Mouse (Mus musculus) CH12.LX (cell line): ENCODE measurements around the gene Iqgap1. TPM values are rescaled to one million over a fixed set of nuclear protein-coding genes. Genes with fewer than 3 reads are reported as not detected.
"Not testable (repeated sequence)": the region's sequence is repeated elsewhere in the genome, so short reads cannot be mapped to it uniquely, and the experiment has no call there.

Experiments used
- DNase-seq: peaks from one replicate; pipeline ENCODE4 v3.0.0-alpha.2; 2013; ENCODE audit errors: extremely low read depth
- H3K27ac ChIP-seq: 2 replicates; pipeline ENCODE4 v1.5.1; 2012; ENCODE audit warnings: low read depth, mild to moderate bottlenecking, control low read depth, moderate library complexity; ENCODE audit not compliant: insufficient read depth
- H3K27me3 ChIP-seq: replicated peaks from 2 replicates; pipeline ENCODE3; 2012; ENCODE audit warnings: inconsistent platforms
- H3K36me3 ChIP-seq, 2 experiments: replicated peaks in 1 of 2; 2 replicates each; pipeline versions ENCODE3 to v1.6.1; 2012; ENCODE audit warnings: inconsistent platforms in 1 of 2, low read length in 1 of 2, mild to moderate bottlenecking in 1 of 2, mixed read lengths in 1 of 2, moderate library complexity in 1 of 2; ENCODE audit not compliant: control insufficient read depth in 1 of 2, insufficient read depth in 1 of 2
- H3K4me1 ChIP-seq, 2 experiments: 2 replicates each; pipeline ENCODE4 v1.6.1; 2012; ENCODE audit warnings: inconsistent platforms in 1 of 2, moderate library complexity in 1 of 2; ENCODE audit not compliant: insufficient read depth in 2 of 2, control insufficient read depth in 1 of 2
- H3K4me2 ChIP-seq: 2 replicates; pipeline ENCODE4 v1.6.1; 2012; ENCODE audit warnings: low read depth, mild to moderate bottlenecking, control low read depth; ENCODE audit not compliant: poor library complexity, insufficient read depth, severe bottlenecking
- H3K4me3 ChIP-seq, 3 experiments: fragments of 150-350 bp in 1 of 3; sonication (generic) in 1 of 3; replicated peaks in 1 of 3; 2 replicates each; pipeline versions ENCODE3 to v1.5.1; 2011 to 2012; ENCODE audit warnings: low read depth in 2 of 3, low read length in 2 of 3, mild to moderate bottlenecking in 2 of 3, moderate library complexity in 2 of 3, control low read depth in 1 of 3, improper control_type of control experiment in 1 of 3, inconsistent platforms in 1 of 3, mixed read lengths in 1 of 3; ENCODE audit not compliant: poor library complexity in 1 of 3
- H3K79me2 ChIP-seq: replicated peaks from 2 replicates; pipeline ENCODE4 v1.6.1; 2012; ENCODE audit warnings: mild to moderate bottlenecking, moderate library complexity; ENCODE audit not compliant: control insufficient read depth, poor library complexity, insufficient read depth, severe bottlenecking; ENCODE audit errors: extremely low read depth
- H3K9ac ChIP-seq: 2 replicates; pipeline ENCODE4 v1.6.1; 2012; ENCODE audit warnings: low read depth, mild to moderate bottlenecking, control low read depth, moderate library complexity; ENCODE audit not compliant: insufficient read depth
- H3K9me3 ChIP-seq: replicated peaks from 2 replicates; pipeline ENCODE3; 2012; ENCODE audit warnings: low read length, inconsistent platforms, mixed read lengths
- BHLHE40 ChIP-seq: IDR thresholded peaks from 2 replicates; pipeline ENCODE4 v1.6.1; 2011; ENCODE audit warnings: mild to moderate bottlenecking, low read depth, low read length, improper control_type of control experiment
- CHD1 ChIP-seq: IDR thresholded peaks from 2 replicates; pipeline ENCODE4 v1.6.1; 2012; ENCODE audit warnings: low read depth, low read length, improper control_type of control experiment, inconsistent platforms
- CHD2 ChIP-seq: IDR thresholded peaks from 2 replicates; pipeline ENCODE4 v1.6.1; 2011; ENCODE audit warnings: low read length, improper control_type of control experiment
- CTCF ChIP-seq, 2 experiments: IDR thresholded peaks in 1 of 2; conservative IDR thresholded peaks in 1 of 2; 2 replicates each; pipeline ENCODE4 v1.5.1; 2011 to 2012; ENCODE audit warnings: low read depth in 2 of 2, low read length in 2 of 2, improper control_type of control experiment in 1 of 2, inconsistent platforms in 1 of 2, mild to moderate bottlenecking in 1 of 2, moderate library complexity in 1 of 2
- ELF1 ChIP-seq: IDR thresholded peaks from 2 replicates; pipeline ENCODE4 v1.6.1; 2014; ENCODE audit warnings: low read depth, mild to moderate bottlenecking, inconsistent platforms, low read length, improper control_type of control experiment
- ETS1 ChIP-seq: conservative IDR thresholded peaks from 2 replicates; pipeline ENCODE4 v1.6.1; 2012; ENCODE audit warnings: low read depth, mild to moderate bottlenecking, inconsistent platforms, low read length, improper control_type of control experiment, moderate library complexity
- HCFC1 ChIP-seq: IDR thresholded peaks from 2 replicates; pipeline ENCODE4 v1.6.1; 2012; ENCODE audit warnings: low read depth, mild to moderate bottlenecking, inconsistent platforms, low read length, improper control_type of control experiment
- JUND ChIP-seq: conservative IDR thresholded peaks from 2 replicates; pipeline ENCODE4 v1.6.1; 2011; ENCODE audit warnings: low read depth, low read length, improper control_type of control experiment
- MAX ChIP-seq: IDR thresholded peaks from 2 replicates; pipeline ENCODE4 v1.6.1; 2011; ENCODE audit warnings: low read length, improper control_type of control experiment
- MYC ChIP-seq: IDR thresholded peaks from 2 replicates; pipeline ENCODE4 v1.6.1; 2011; ENCODE audit warnings: low read depth, mild to moderate bottlenecking, improper control_type of control experiment, low read length
- SIN3A ChIP-seq: IDR thresholded peaks from 2 replicates; pipeline ENCODE4 v1.6.1; 2012; ENCODE audit warnings: low read length, improper control_type of control experiment, inconsistent platforms
- SMC3 ChIP-seq: IDR thresholded peaks from 2 replicates; pipeline ENCODE4 v1.6.1; 2011; ENCODE audit warnings: low read depth, low read length, improper control_type of control experiment
- TBP ChIP-seq: conservative IDR thresholded peaks from 2 replicates; pipeline ENCODE4 v1.6.1; 2011; ENCODE audit warnings: low read depth, low read length, improper control_type of control experiment
- TCF12 ChIP-seq: IDR thresholded peaks from 2 replicates; pipeline ENCODE4 v1.6.1; 2014; ENCODE audit warnings: low read depth, mild to moderate bottlenecking, inconsistent platforms, low read length, improper control_type of control experiment
- ZC3H11A ChIP-seq: IDR thresholded peaks from 2 replicates; pipeline ENCODE4 v1.6.1; 2012; ENCODE audit warnings: low read depth, mild to moderate bottlenecking, inconsistent platforms, low read length, improper control_type of control experiment
- ZMIZ1 ChIP-seq: IDR thresholded peaks from 2 replicates; pipeline ENCODE4 v1.6.1; 2012; ENCODE audit warnings: low read depth, mild to moderate bottlenecking, inconsistent platforms, low read length, improper control_type of control experiment
- ZNF384 ChIP-seq: IDR thresholded peaks from 2 replicates; pipeline ENCODE4 v1.6.1; 2012; ENCODE audit warnings: low read depth, low read length, improper control_type of control experiment, inconsistent platforms
- dilution Hi-C: fragments of 300-500 bp; cut with MboI; formaldehyde crosslinking; loops from 2 replicates; pipeline ENCODE4 v1.14.3; 2020; ENCODE audit warnings: low sequenced_read_pairs; ENCODE audit not compliant: extremely low pct_unique_long_range_greater_than_20kb, extremely low pct_ligation_motif_present
- in situ Hi-C: fragments of 300-500 bp; cut with MboI; formaldehyde crosslinking; loops from 3 replicates; pipeline ENCODE4 v1.14.3; 2019; ENCODE audit warnings: low sequenced_read_pairs, low pct_ligation_motif_present, low pct_unique_long_range_greater_than_20kb, mixed read lengths
- polyA plus RNA-seq: library from polyadenylated mRNA; unstranded; fragments of >175 nt; gene quantifications from 2 replicates; pipeline ENCODE4 v1.2.1, GENCODE M21; 2012; ENCODE audit warnings: low read depth; ENCODE audit not compliant: insufficient read length
- total RNA-seq, 2 experiments: library from RNA; depleted of rRNA; stranded (reverse); fragments of 300-350 nt in 1 of 2; fragments of >200 nt in 1 of 2; gene quantifications; 2 replicates each; pipeline ENCODE4 v1.2.3; 2012 to 2014

Gene Iqgap1
- total and polyA plus RNA-seq, 3 experiments = 49.6 to 126 (median 77.0) TPM

- H3K27ac ChIP-seq = no peak overlapping the region
- no peak for DNase-seq
- no peak overlapping the region for H3K4me2 ChIP-seq
- peaks cover 77 to 93% of the 10 kb centered on the region in 2 experiments for H3K36me3 ChIP-seq
- no peaks in the 10 kb centered on the region for H3K79me2 ChIP-seq
- dilution Hi-C loops = no loop called here
- H3K4me1 ChIP-seq = peaks cover 0 to 13% of the 10 kb centered on the region in 2 experiments; a peak in 2 of 4 replicates
- no peak overlapping the region for H3K9ac ChIP-seq
- TF ChIP-seq TBP (no peak), JUND (no peak), ELF1 (no peak), CHD1 (no peak), ZMIZ1 (no peak), HCFC1 (no peak), ZC3H11A (no peak), ETS1 (no peak), MYC (no peak), SIN3A (no peak), CHD2 (no peak), MAX (no peak), BHLHE40 (no peak), SMC3 (no peak), TCF12 (no peak)
- TF ChIP-seq, all 38 proteins: peak for 0
- in situ Hi-C loops = loop anchor here (25.0 kb wide), 2 partner anchors 313 to 413 kb away; partner anchors contain the start of gene Alpk3
- H3K4me3 ChIP-seq = no peak overlapping the region
- peaks cover 9% of the 10 kb centered on the region for H3K9me3 ChIP-seq
- no peaks in the 10 kb centered on the region for H3K27me3 ChIP-seq
These were observed 76.2 kb downstream of the Iqgap1 start for GRCm38 (mm10) chr7:80749624-80750023.

GRCm38 (mm10) chr7:80749109-80749508 lies 76.7 kb downstream of the Iqgap1 start:
- H3K9ac ChIP-seq, H3K27me3 ChIP-seq, dilution Hi-C loops, H3K27ac ChIP-seq, H3K4me2 ChIP-seq, H3K79me2 ChIP-seq, DNase-seq, H3K9me3 ChIP-seq, H3K4me3 ChIP-seq: not testable (repeated sequence)
- Histone ChIP-seq H3K36me3 (peaks cover 83 to 97% of the 10 kb centered on the region in 2 experiments), H3K4me1 (peaks cover 0 to 11% of the 10 kb centered on the region in 2 experiments; a peak in 2 of 4 replicates)
- in situ Hi-C loops = loop anchor here (25.0 kb wide), 2 partner anchors 313 to 413 kb away; partner anchors contain the start of gene Alpk3
- TF ChIP-seq ZNF384 (peak; percentile 32; the same call in 1 of the 2 replicates), CTCF (conservative IDR thresholded peaks at IDR 0.05 in 1 of 2, IDR thresholded peaks at IDR 0.05 in 1 of 2; ENCODE audit: low read depth in 2 of 2, low read length in 2 of 2) (peak in 1 of 2 experiments; percentile 17; a peak in 1 of 4 replicates)
